Mouse (Mus musculus): ENCODE results near the gene Enox1. TPM values are rescaled to one million over a fixed set of nuclear protein-coding genes. Genes with fewer than 3 reads are reported as not detected.

The Enox1 gene
- polyA plus RNA-seq, 1 experiment from 2014 or later, result 19.6 TPM

- no peak overlapping the region for H3K4me3 ChIP-seq (ENCODE audit: low read depth, low read length)
- H3K27me3 ChIP-seq (ENCODE audit: control insufficient read depth, insufficient read depth, low read length), result no peaks in the 10 kb centered on the region
- H3K9me3 ChIP-seq (ENCODE audit: control insufficient read depth, low read length), result no peaks in the 10 kb centered on the region
- peaks cover 7% of the 10 kb centered on the region; the same call in 1 of the 2 replicates for H3K4me1 ChIP-seq (ENCODE audit: control insufficient read depth, insufficient read depth, low read length)
- H3K4me2 ChIP-seq (ENCODE audit: low read depth), result no peak overlapping the region
- no peaks in the 10 kb centered on the region for H3K36me3 ChIP-seq (ENCODE audit: control insufficient read depth, insufficient read depth, low read length)
- no peak overlapping the region for H3K9ac ChIP-seq (ENCODE audit: low read length)
- DNase-seq (ENCODE audit: low spot score) (no peak), ATAC-seq (ENCODE audit: insufficient read depth, low FRiP score, low TSS enrichment) (no peak)
- 91% methylated on average over 7 of the region's 7 CpGs for WGBS
- no peak overlapping the region for H3K27ac ChIP-seq (ENCODE audit: low read depth, low read length)
These were observed 5.1 kb upstream of the Enox1 start for GRCm38 (mm10) chr14:77151431-77151830.

DNA sequence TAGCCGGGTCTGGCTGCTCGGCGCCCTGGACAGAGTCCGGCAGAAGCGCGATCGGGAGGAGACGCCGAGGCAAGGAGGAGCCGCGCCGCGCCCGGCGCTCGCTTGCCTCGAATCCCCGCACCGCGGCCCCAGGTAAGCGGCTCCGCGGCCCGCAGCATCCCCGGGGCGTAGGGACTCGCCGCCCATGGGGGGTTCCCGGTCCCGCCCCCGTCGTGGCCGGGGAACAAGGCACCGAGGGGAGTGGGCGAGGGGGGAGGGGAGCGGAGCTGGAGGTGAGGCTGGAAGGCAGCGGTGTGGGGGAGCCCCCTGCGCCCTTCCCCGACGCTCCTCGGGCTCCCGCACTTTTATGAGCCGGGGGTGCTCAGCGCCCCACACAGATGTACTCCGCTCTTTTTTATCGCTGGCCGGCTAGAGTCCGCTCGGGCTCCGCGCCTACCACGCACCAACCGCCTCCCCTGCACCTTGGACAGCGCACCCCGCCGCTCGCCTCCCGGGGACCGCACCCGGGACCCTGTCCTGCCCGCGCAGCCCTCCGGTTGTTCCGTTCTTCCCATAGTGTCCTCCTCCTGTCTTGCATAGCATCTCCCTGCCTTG, 445 bp downstream of the Enox1 start:
- DNase-seq (ENCODE audit: low spot score), result peak; percentile 54
- 0% methylated on average over 51 of the region's 64 CpGs for WGBS
- H3K4me1 ChIP-seq (ENCODE audit: control insufficient read depth, insufficient read depth, low read length), result peaks cover 14% of the 10 kb centered on the region; the same call in 1 of the 2 replicates

DNA sequence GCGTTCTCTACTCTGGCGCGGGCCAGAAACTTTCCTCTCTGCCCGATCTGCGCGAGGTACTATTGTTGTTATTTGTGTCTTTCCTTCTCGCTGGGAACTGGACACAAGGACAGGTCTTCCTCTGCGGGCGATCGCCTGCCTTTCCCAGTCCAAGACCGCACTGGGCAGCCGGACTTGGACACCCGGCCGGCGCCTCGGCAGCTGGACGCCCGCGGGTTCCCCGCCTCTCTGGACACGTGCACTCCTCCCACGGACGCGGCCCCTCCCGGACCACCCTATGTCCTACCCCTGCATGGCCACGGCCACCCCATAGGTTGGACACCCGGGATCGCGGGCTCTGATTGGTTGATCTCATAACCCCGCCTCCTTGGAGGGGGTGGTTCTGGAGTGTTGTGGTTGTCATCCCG, 945 bp downstream of the Enox1 start:
- peak overlapping the region; percentile 82 for H3K4me3 ChIP-seq (ENCODE audit: low read depth, low read length)
- peak overlapping the region; percentile 86 for H3K9ac ChIP-seq (ENCODE audit: low read length)
- under 1% methylated on average over 31 of the region's 31 CpGs for WGBS
- ATAC-seq (ENCODE audit: insufficient read depth, low FRiP score, low TSS enrichment) (peak; percentile 81), DNase-seq (ENCODE audit: low spot score) (peak; percentile 80)
- H3K9me3 ChIP-seq (ENCODE audit: control insufficient read depth, low read length), result no peaks in the 10 kb centered on the region
- H3K27me3 ChIP-seq (ENCODE audit: control insufficient read depth, insufficient read depth, low read length), result no peaks in the 10 kb centered on the region
- no peaks in the 10 kb centered on the region for H3K36me3 ChIP-seq (ENCODE audit: control insufficient read depth, insufficient read depth, low read length)
- H3K4me2 ChIP-seq (ENCODE audit: low read depth), result peak overlapping the region; percentile 97
- H3K4me1 ChIP-seq (ENCODE audit: control insufficient read depth, insufficient read depth, low read length), result peaks cover 14% of the 10 kb centered on the region; the same call in 1 of the 2 replicates
- H3K27ac ChIP-seq (ENCODE audit: low read depth, low read length), result peak overlapping the region; percentile 89

More for the DNA sequence above, 445 bp downstream of the Enox1 start:
- peak overlapping the region; percentile 89 for H3K27ac ChIP-seq (ENCODE audit: low read depth, low read length)
- H3K9me3 ChIP-seq (ENCODE audit: control insufficient read depth, low read length), result no peaks in the 10 kb centered on the region
- H3K4me2 ChIP-seq (ENCODE audit: low read depth), result peak overlapping the region; percentile 97
- H3K27me3 ChIP-seq (ENCODE audit: control insufficient read depth, insufficient read depth, low read length), result no peaks in the 10 kb centered on the region
- no peaks in the 10 kb centered on the region for H3K36me3 ChIP-seq (ENCODE audit: control insufficient read depth, insufficient read depth, low read length)
- peak; percentile 31; the same call in 1 of the 2 replicates for ATAC-seq (ENCODE audit: insufficient read depth, low FRiP score, low TSS enrichment)
- H3K4me3 ChIP-seq (ENCODE audit: low read depth, low read length), result peak overlapping the region; percentile 82
- H3K9ac ChIP-seq (ENCODE audit: low read length), result peak overlapping the region; percentile 86

DNA sequence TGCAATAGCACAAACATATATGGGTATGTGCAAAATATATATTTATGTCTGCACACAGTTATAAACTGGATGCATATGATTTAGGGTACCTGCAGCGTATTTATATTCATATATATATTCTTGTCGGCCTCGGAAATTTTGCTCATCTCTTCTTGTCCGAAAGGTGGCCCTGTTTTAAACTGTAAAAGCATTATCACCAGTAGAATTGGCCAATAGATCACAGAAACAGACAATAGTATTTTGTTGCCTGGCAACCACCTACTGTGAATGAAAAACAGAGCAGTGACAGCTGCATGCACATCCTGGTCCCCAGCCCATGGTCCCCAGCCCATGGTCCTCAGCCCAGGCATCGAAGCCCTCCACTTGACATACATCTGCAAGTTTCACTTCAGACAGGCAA, 2.8 kb downstream of the Enox1 start:
- Histone ChIP-seq H3K4me1 (ENCODE audit: control insufficient read depth, insufficient read depth, low read length) (peaks cover 14% of the 10 kb centered on the region; the same call in 1 of the 2 replicates), H3K9ac (ENCODE audit: low read length) (no peak overlapping the region), H3K4me2 (ENCODE audit: low read depth) (no peak overlapping the region), H3K27me3 (ENCODE audit: control insufficient read depth, insufficient read depth, low read length) (no peaks in the 10 kb centered on the region), H3K27ac (ENCODE audit: low read depth, low read length) (no peak overlapping the region), H3K9me3 (ENCODE audit: control insufficient read depth, low read length) (no peaks in the 10 kb centered on the region), H3K4me3 (ENCODE audit: low read depth, low read length) (no peak overlapping the region), H3K36me3 (ENCODE audit: control insufficient read depth, insufficient read depth, low read length) (no peaks in the 10 kb centered on the region)
- ATAC-seq (ENCODE audit: insufficient read depth, low FRiP score, low TSS enrichment) (no peak), DNase-seq (ENCODE audit: low spot score) (no peak)
- WGBS, result 55% methylated on average over 5 of the region's 5 CpGs

- no peaks in the 10 kb centered on the region for H3K36me3 ChIP-seq (ENCODE audit: control insufficient read depth, insufficient read depth, low read length)
- H3K4me3 ChIP-seq (ENCODE audit: low read depth, low read length), result no peak overlapping the region
- no peaks in the 10 kb centered on the region for H3K9me3 ChIP-seq (ENCODE audit: control insufficient read depth, low read length)
- H3K4me2 ChIP-seq (ENCODE audit: low read depth), result no peak overlapping the region
- no peak overlapping the region for H3K9ac ChIP-seq (ENCODE audit: low read length)
- H3K4me1 ChIP-seq (ENCODE audit: control insufficient read depth, insufficient read depth, low read length), result 0 out of 2 replicates have a peak, but pooled peaks cover 7% of the 10 kb centered on the region
- H3K27me3 ChIP-seq (ENCODE audit: control insufficient read depth, insufficient read depth, low read length), result no peaks in the 10 kb centered on the region
- WGBS, result 85% methylated on average over 3 of the region's 3 CpGs
- ATAC-seq (ENCODE audit: insufficient read depth, low FRiP score, low TSS enrichment), result no peak
- DNase-seq (ENCODE audit: low spot score), result no peak
- no peak overlapping the region for H3K27ac ChIP-seq (ENCODE audit: low read depth, low read length)
These were observed 5.9 kb downstream of the Enox1 start for GRCm38 (mm10) chr14:77162496-77162895.

- WGBS, result 82% methylated on average over 6 of the region's 6 CpGs
- Histone ChIP-seq H3K27me3 (ENCODE audit: control insufficient read depth, insufficient read depth, low read length) (no peaks in the 10 kb centered on the region), H3K36me3 (ENCODE audit: control insufficient read depth, insufficient read depth, low read length) (no peaks in the 10 kb centered on the region), H3K4me3 (ENCODE audit: low read depth, low read length) (no peak overlapping the region), H3K27ac (ENCODE audit: low read depth, low read length) (no peak overlapping the region), H3K9me3 (ENCODE audit: control insufficient read depth, low read length) (no peaks in the 10 kb centered on the region), H3K4me2 (ENCODE audit: low read depth) (no peak overlapping the region), H3K9ac (ENCODE audit: low read length) (no peak overlapping the region), H3K4me1 (ENCODE audit: control insufficient read depth, insufficient read depth, low read length) (0 out of 2 replicates have a peak, but pooled peaks cover 6% of the 10 kb centered on the region)
- ATAC-seq (ENCODE audit: insufficient read depth, low FRiP score, low TSS enrichment), result no peak
- DNase-seq (ENCODE audit: low spot score), result no peak
These were observed 7.8 kb downstream of the Enox1 start for GRCm38 (mm10) chr14:77164396-77164795.

DNA sequence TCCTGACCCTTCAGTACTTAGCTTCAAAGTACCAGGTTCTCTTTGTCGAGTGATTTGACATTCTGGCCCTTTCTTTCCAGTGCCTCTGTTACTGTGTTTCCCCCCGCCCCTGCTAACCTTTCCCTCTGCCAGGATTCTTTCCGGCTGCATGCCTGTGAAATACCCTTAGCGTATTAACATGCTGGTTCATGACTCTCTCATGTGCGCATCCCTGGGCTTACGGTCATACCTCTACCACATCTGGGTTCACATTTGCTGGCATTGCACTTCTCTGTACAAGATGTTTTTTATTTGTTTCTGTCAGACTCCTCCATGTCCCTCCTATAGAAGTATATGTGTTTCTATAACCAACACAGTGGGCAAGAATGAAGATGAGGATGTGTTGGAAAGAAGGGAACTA, 11.6 kb downstream of the Enox1 start:
- no peak for DNase-seq (ENCODE audit: low spot score)
- 90% methylated on average over 6 of the region's 6 CpGs for whole genome bisulfite sequencing
- no peaks in the 10 kb centered on the region for H3K9me3 ChIP-seq (ENCODE audit: control insufficient read depth, low read length)
- no peaks in the 10 kb centered on the region for H3K27me3 ChIP-seq (ENCODE audit: control insufficient read depth, insufficient read depth, low read length)
- no peak for ATAC-seq (ENCODE audit: insufficient read depth, low FRiP score, low TSS enrichment)
- no peak overlapping the region for H3K4me3 ChIP-seq (ENCODE audit: low read depth, low read length)
- no peaks in the 10 kb centered on the region for H3K36me3 ChIP-seq (ENCODE audit: control insufficient read depth, insufficient read depth, low read length)
- no peaks in the 10 kb centered on the region for H3K4me1 ChIP-seq (ENCODE audit: control insufficient read depth, insufficient read depth, low read length)
- H3K27ac ChIP-seq (ENCODE audit: low read depth, low read length), result no peak overlapping the region
- H3K9ac ChIP-seq (ENCODE audit: low read length), result no peak overlapping the region
- no peak overlapping the region for H3K4me2 ChIP-seq (ENCODE audit: low read depth)

DNA sequence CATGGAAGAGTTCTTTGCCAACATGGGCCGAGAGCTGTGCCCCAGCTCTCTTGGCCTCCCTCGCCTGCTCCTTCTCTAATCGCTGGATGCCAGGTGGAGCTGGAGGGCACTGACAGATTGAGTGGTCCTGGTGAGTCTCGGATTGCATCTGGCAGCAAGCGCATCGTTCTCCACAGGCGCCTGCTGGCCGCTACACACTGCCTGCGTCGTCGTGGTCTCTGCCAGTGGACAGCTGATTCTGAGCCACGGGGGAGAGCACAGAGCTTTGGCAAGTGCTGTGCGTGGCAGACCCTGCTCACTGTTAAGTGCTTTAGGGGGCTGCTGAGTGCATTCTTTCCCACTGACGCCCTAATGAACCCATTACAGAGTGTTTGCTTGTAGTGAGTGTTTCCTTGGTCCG, 17.9 kb downstream of the Enox1 start:
- H3K9me3 ChIP-seq (ENCODE audit: control insufficient read depth, low read length), result no peaks in the 10 kb centered on the region
- H3K4me3 ChIP-seq (ENCODE audit: low read depth, low read length), result no peak overlapping the region
- no peak overlapping the region for H3K27ac ChIP-seq (ENCODE audit: low read depth, low read length)
- H3K36me3 ChIP-seq (ENCODE audit: control insufficient read depth, insufficient read depth, low read length), result no peaks in the 10 kb centered on the region
- DNase-seq (ENCODE audit: low spot score), result no peak
- H3K9ac ChIP-seq (ENCODE audit: low read length), result no peak overlapping the region
- no peaks in the 10 kb centered on the region for H3K27me3 ChIP-seq (ENCODE audit: control insufficient read depth, insufficient read depth, low read length)
- ATAC-seq (ENCODE audit: insufficient read depth, low FRiP score, low TSS enrichment), result no peak
- no peaks in the 10 kb centered on the region for H3K4me1 ChIP-seq (ENCODE audit: control insufficient read depth, insufficient read depth, low read length)
- H3K4me2 ChIP-seq (ENCODE audit: low read depth), result no peak overlapping the region
- WGBS, result 80% methylated on average over 15 of the region's 15 CpGs

DNA sequence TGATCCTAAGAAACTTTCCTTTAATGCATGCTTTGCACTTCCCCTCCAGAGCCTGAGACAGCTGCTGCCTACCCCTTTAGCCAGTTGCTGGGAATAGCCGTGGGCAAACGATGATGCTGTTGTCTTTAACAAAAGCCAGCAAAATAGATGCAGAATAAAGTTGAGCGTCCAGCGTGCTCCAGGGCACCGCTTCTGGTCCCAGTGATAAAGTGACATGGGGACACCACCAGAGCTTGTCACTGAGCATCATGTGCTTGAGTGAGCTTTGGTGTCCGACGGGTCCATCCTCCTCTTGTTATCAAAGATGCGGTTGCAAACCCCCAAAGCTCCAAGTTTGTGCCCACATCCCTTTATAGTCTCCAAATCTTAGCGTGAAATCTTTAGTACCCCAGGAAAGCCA, 18.4 kb downstream of the Enox1 start:
- H3K4me2 ChIP-seq (ENCODE audit: low read depth), result no peak overlapping the region
- H3K36me3 ChIP-seq (ENCODE audit: control insufficient read depth, insufficient read depth, low read length), result no peaks in the 10 kb centered on the region
- no peak overlapping the region for H3K4me3 ChIP-seq (ENCODE audit: low read depth, low read length)
- H3K9ac ChIP-seq (ENCODE audit: low read length), result no peak overlapping the region
- 94% methylated on average over 9 of the region's 9 CpGs for WGBS
- ATAC-seq (ENCODE audit: insufficient read depth, low FRiP score, low TSS enrichment) (no peak), DNase-seq (ENCODE audit: low spot score) (no peak)
- H3K4me1 ChIP-seq (ENCODE audit: control insufficient read depth, insufficient read depth, low read length), result no peaks in the 10 kb centered on the region
- no peaks in the 10 kb centered on the region for H3K9me3 ChIP-seq (ENCODE audit: control insufficient read depth, low read length)
- H3K27me3 ChIP-seq (ENCODE audit: control insufficient read depth, insufficient read depth, low read length), result no peaks in the 10 kb centered on the region
- no peak overlapping the region for H3K27ac ChIP-seq (ENCODE audit: low read depth, low read length)
